ENCODE assay signal across 23 mouse cellular contexts in the genomic region with DNA sequence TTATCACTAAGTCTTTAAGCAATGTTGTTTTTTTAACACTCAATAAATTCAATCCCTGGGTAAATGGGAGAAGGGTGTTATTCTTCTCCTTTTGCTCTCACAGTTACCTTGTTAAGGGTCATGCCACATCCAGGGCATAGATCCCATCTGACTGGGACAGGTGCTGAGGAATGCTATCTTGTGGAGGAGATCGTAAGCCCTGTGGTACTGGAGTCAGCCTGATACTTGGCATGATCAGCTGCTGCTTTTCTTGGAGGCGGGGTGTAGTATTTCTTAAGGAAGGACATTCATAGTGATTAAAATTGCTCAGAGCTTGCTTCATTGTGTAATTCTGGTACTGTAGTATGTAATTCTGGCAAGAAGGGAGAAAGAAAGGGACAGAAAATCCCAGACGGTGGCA. TPM values are rescaled to one million over a fixed set of nuclear protein-coding genes. Genes with fewer than 3 reads are reported as not detected.
"Had no signal": no experiment of that assay in that cellular context is flagged by ENCODE, and none has a peak within 500 bp of the region (broad histone marks: within the 10 kb centered on the region; RNA-seq: fewer than 3 reads in every experiment).

No protein-coding gene starts in this region.

- H3K4me3 ChIP-seq: heart, adult 2 months; heart, embryonic 13.5 days; heart, embryonic 15.5 days; hindbrain, embryonic 13.5 days; hindbrain, embryonic 15.5 days; layer of hippocampus, adult 2 months; left cerebral cortex, adult 2 months; limb, embryonic 10.5 days; limb, embryonic 12.5 days; liver, embryonic 12.5 days had no signal

- H3K27ac ChIP-seq: heart, adult 2 months; heart, embryonic 13.5 days; heart, embryonic 15.5 days; hindbrain, embryonic 13.5 days; hindbrain, embryonic 15.5 days; hindbrain, postnatal 0 days; layer of hippocampus, adult 2 months; left cerebral cortex, adult 2 months; limb, embryonic 10.5 days; limb, embryonic 12.5 days; liver, embryonic 12.5 days; liver, embryonic 14.5 days had no signal

- DNase-seq: forebrain, postnatal 0 days; heart, adult 11 months; heart, adult 2 months; heart, postnatal 14 days; heart, postnatal 36 days; kidney, adult 11 months; kidney, adult 8-10 months; kidney, postnatal 10 days; kidney, postnatal 25 days; kidney, postnatal 4 days; liver had no signal

RNA-seq across cellular contexts. Expression of gene Myl1, which starts 12.2 kb away (rescaled TPM):
- total RNA-seq: forebrain, postnatal 0 days; hematopoietic stem cell, adult 5-6 weeks had no signal
